Mouse (Mus musculus) inflammation-experienced regulatory T-cells, adult 6 months (primary cell): Measurements from ENCODE around the gene Mtif2. TPM values are rescaled to one million over a fixed set of nuclear protein-coding genes. Genes with fewer than 3 reads are reported as not detected.
A peak's percentile ranks its signal among the peaks of the same experiment; 100 is the strongest.

ENCODE experiments used
- ATAC-seq: one replicate; pipeline ENCODE4 v1.8.0; 2017
- polyA plus RNA-seq, 3 experiments: library from polyadenylated mRNA; unstranded; fragments of 100-300 nt; shearing (Covaris generic); gene quantifications; one replicate each; pipeline ENCODE4 v1.2.1; 2017

The Mtif2 gene
- polyA plus RNA-seq, 3 experiments from 2014 or later: 54.9 to 68.0 (median 59.2) TPM

GRCm38 (mm10) chr11:29560452-29560851 lies 34.2 kb downstream of the Mtif2 start:
- ATAC-seq: peak; percentile 70

DNA sequence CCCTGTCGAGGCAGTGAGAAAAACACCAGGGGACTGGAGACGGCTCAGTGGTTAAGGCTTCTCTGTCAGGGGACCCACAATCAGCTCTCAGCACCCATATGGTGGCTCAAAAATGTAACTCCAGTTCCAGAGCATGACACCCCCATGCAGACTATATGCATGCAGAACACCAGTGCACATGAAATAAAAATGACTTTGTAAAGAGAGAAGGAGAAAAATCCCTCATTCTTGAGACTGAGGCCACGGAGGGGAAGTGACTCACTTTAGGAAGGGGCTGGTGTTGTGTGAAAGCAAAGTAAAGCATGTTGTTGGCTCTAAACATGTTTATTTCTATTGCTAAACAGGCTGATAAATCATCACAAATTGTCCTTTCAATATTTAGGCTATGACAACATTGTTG lies 34.8 kb downstream of the Mtif2 start:
- no peak for ATAC-seq

DNA sequence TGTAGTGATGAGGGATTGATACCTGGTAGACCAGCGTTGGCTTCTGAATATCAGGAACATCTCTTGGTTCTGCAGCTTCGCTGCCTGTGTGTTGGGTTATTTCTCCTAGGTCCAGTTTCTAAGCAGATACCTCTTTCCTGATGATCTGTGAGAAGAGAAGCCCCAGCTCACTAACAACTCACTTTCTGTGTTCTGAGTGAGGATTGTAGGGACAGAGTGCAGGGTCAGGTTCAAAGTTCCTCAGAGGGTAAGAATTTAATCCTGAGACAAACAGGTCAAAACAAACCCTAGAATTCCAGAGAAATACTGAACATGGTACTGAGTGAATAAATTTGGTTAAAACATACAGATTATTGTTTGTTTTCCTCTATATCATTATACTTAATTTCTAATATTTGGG lies 37.2 kb downstream of the Mtif2 start:
- ATAC-seq: no peak

- no peak for ATAC-seq
Measured at GRCm38 (mm10) chr11:29571536-29571935, 45.3 kb downstream of the Mtif2 start.

DNA sequence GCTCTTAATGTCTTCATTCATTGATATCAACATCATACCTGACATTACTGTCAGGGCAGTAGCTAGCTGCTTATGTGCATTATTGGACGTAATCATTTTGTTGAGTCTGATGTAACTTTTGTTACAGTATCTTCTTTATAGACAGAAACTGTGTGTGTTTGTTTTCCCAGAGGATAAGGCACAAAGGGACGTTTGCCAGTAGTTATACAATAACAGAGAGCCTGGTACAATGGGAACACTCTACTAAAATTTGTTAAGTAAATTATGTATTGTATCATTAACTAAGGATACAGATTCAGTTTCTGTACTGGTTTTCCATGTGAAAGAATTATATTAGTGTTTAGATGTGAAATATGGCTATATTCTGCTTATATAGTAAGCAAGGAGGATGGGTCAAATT lies 46.4 kb downstream of the Mtif2 start:
- no peak for ATAC-seq

- no peak for ATAC-seq
Measured at GRCm38 (mm10) chr11:29579610-29580009, 53.4 kb downstream of the Mtif2 start.

Other genes with a start within 250 kb of the Mtif2 start
- 1 to 10 TPM in 2 of 3 experiments, under 1 TPM in 1; 0.93 to 1.3 (median 1.2) TPM for gene Ccdc88a, start 152.8 kb upstream of the Mtif2 start, polyA plus RNA-seq
- 10 to 100 TPM; 41.2 to 47.8 (median 47.3) TPM for gene Prorsd1, start 11.4 kb upstream of the Mtif2 start, polyA plus RNA-seq
- gene Clhc1, start 21.5 kb downstream of the Mtif2 start, polyA plus RNA-seq: 1 to 10 TPM in 2 of 3 experiments, under 1 TPM in 1; 0.69 to 1.8 (median 1.4) TPM
- gene Rps27a, start 21.7 kb downstream of the Mtif2 start, polyA plus RNA-seq: 1,000 to 10,000 TPM in 2 of 3 experiments, 100 to 1,000 TPM in 1; 892 to 1,752 (median 1,284) TPM
- 10 to 100 TPM; 16.3 to 26.1 (median 25.6) TPM for gene Rtn4, start 166.5 kb downstream of the Mtif2 start, polyA plus RNA-seq